Mouse (Mus musculus) bone marrow macrophage, adult 2 months (primary cell): ENCODE data around the gene Tuba4a. TPM values are rescaled to one million over a fixed set of nuclear protein-coding genes. Genes with fewer than 3 reads are reported as not detected.

Source experiments
- H3K27ac ChIP-seq: 2 replicates; pipeline ENCODE4 v1.5.1; 2012; ENCODE audit warnings: low read depth, low read length; ENCODE audit not compliant: insufficient read depth
- H3K4me1 ChIP-seq: 2 replicates; pipeline ENCODE4 v1.6.1; 2012; ENCODE audit warnings: low read length; ENCODE audit not compliant: control insufficient read depth, insufficient read depth
- H3K4me3 ChIP-seq: 2 replicates; pipeline ENCODE4 v1.5.1; 2012; ENCODE audit warnings: mild to moderate bottlenecking, low read length, moderate library complexity; ENCODE audit not compliant: insufficient read depth
- CTCF ChIP-seq: IDR thresholded peaks from 2 replicates; pipeline ENCODE4 v1.5.1; 2012; ENCODE audit warnings: low read depth, mild to moderate bottlenecking, low read length, moderate library complexity
- POLR2A ChIP-seq: IDR thresholded peaks from 2 replicates; pipeline ENCODE4 v1.6.1; 2012; ENCODE audit warnings: mild to moderate bottlenecking, low read depth, low read length, borderline replicate concordance
- polyA plus RNA-seq: library from polyadenylated mRNA; stranded (reverse); fragments of >200 nt; gene quantifications from 2 replicates; pipeline ENCODE4 v1.2.4, GENCODE M21; 2012; ENCODE audit not compliant: missing spikeins, insufficient read depth, insufficient read length

The Tuba4a gene
- polyA plus RNA-seq, 1 experiment = 47.0 TPM

- Histone ChIP-seq H3K27ac (0 out of 2 replicates have a peak overlapping the region, but pooled peaks have one; percentile 26), H3K4me3 (peak overlapping the region; percentile 67), H3K4me1 (peaks cover 8% of the 10 kb centered on the region)
- no peak for TF ChIP-seq POLR2A
- TF ChIP-seq CTCF = no peak
Observed at GRCm38 (mm10) chr1:75168093-75168471, 51.6 kb downstream of the Tuba4a start.

Other genes with a start within 250 kb of the Tuba4a start
- gene Nhej1, start 94.7 kb downstream of the Tuba4a start, polyA plus RNA-seq = 5.1 and 6.3 TPM in 2 replicates
- not detected in 2 replicates for gene Slc23a3, start 86.0 kb downstream of the Tuba4a start, polyA plus RNA-seq
- gene Cnppd1, start 77.2 kb downstream of the Tuba4a start, polyA plus RNA-seq = 92.2 and 101 TPM in 2 replicates
- 107 and 113 TPM in 2 replicates for gene Retreg2, start 77.1 kb downstream of the Tuba4a start, polyA plus RNA-seq
- gene Zfand2b, start 51.2 kb downstream of the Tuba4a start, polyA plus RNA-seq = 28.3 and 34.6 TPM in 2 replicates
- 16.6 and 18.6 TPM in 2 replicates for gene Abcb6, start 39.5 kb downstream of the Tuba4a start, polyA plus RNA-seq
- 19.6 and 29.7 TPM in 2 replicates for gene Ankzf1, start 27.7 kb downstream of the Tuba4a start, polyA plus RNA-seq
- 30.2 and 33.5 TPM in 2 replicates for gene Atg9a, start 27.7 kb downstream of the Tuba4a start, polyA plus RNA-seq
- 27.1 and 28.0 TPM in 2 replicates for gene Glb1l, start 9.1 kb downstream of the Tuba4a start, polyA plus RNA-seq
- 41.9 and 46.0 TPM in 2 replicates for gene Stk16, start 9.0 kb downstream of the Tuba4a start, polyA plus RNA-seq
- not detected in 2 replicates for gene A630095N17Rik, start 12.2 kb upstream of the Tuba4a start, polyA plus RNA-seq
- gene Dnajb2, start 16.5 kb upstream of the Tuba4a start, polyA plus RNA-seq = 6.7 and 10.7 TPM in 2 replicates
- gene Ptprn, start 44.6 kb upstream of the Tuba4a start, polyA plus RNA-seq = 0.60 and 0.94 TPM in 2 replicates
- gene Resp18, start 58.5 kb upstream of the Tuba4a start, polyA plus RNA-seq = not detected in 2 replicates
- 39.3 and 43.3 TPM in 2 replicates for gene Dnpep, start 98.1 kb upstream of the Tuba4a start, polyA plus RNA-seq
- gene Des, start 140.5 kb upstream of the Tuba4a start, polyA plus RNA-seq = 0.70 TPM in 1 of 2 replicates, not detected in the other
- gene Speg, start 155.4 kb upstream of the Tuba4a start, polyA plus RNA-seq = 32.4 and 36.2 TPM in 2 replicates
- 79.2 and 89.6 TPM in 2 replicates for gene Gmppa, start 216.1 kb upstream of the Tuba4a start, polyA plus RNA-seq
- gene Asic4, start 230.6 kb upstream of the Tuba4a start, polyA plus RNA-seq = not detected in 2 replicates